Mouse (Mus musculus) midbrain, embryonic 12.5 days (tissue): ENCODE measurements at regions not wholly inside any gene's neighbourhood (a gene's known extent, or its start where the extent isn't known, plus 50 kb on each side); places are given as distances from the start of the nearest gene placed in this dataset.
"Not testable (repeated sequence)": the region's sequence is repeated elsewhere in the genome, so short reads cannot be mapped to it uniquely, and the experiment has no call there.

ENCODE experiments used
- ATAC-seq: fragments of 200-750 bp; cut with Nextera tagmentation; 2 replicates; pipeline ENCODE4 v1.8.0; 2017; ENCODE audit warnings: low read depth, moderate TSS enrichment, moderate library complexity; ENCODE audit not compliant: low FRiP score
- H3K27ac ChIP-seq: fragments of 300-500 bp; sonication (generic); replicated peaks from 2 replicates; pipeline ENCODE4 v1.5.1; 2016; ENCODE audit warnings: mild to moderate bottlenecking
- H3K27me3 ChIP-seq: fragments of 300-500 bp; sonication (generic); 2 replicates; pipeline ENCODE4 v1.6.1; 2016; ENCODE audit warnings: mild to moderate bottlenecking
- H3K36me3 ChIP-seq: fragments of 300-500 bp; sonication (generic); 2 replicates; pipeline ENCODE4 v1.6.1; 2016
- H3K4me1 ChIP-seq: fragments of 300-500 bp; sonication (generic); 2 replicates; pipeline ENCODE4 v1.6.1; 2016
- H3K4me2 ChIP-seq: fragments of 300-500 bp; sonication (generic); replicated peaks from 2 replicates; pipeline ENCODE4 v1.6.1; 2016; ENCODE audit warnings: mild to moderate bottlenecking, moderate library complexity
- H3K4me3 ChIP-seq: fragments of 300-500 bp; sonication (generic); 2 replicates; pipeline ENCODE4 v1.5.1; 2016; ENCODE audit warnings: mild to moderate bottlenecking
- H3K9ac ChIP-seq: fragments of 300-500 bp; sonication (generic); replicated peaks from 2 replicates; pipeline ENCODE4 v1.6.1; 2016; ENCODE audit warnings: mild to moderate bottlenecking, moderate library complexity
- H3K9me3 ChIP-seq: fragments of 300-500 bp; sonication (generic); 2 replicates; pipeline ENCODE4 v1.6.1; 2016; ENCODE audit warnings: mild to moderate bottlenecking
- WGBS: fragments of 180-500 bp; shearing (Covaris S2); methylation state at CpG from one replicate; pipeline ENCODE4 v1.1.7; 2016; 5-methylcytosine and 5-hydroxymethylcytosine counted together

GRCm38 (mm10) chr3:155815693-155816092 is 722.5 kb downstream of the Lrriq3 start:
- Histone ChIP-seq H3K9me3 (no peaks in the 10 kb centered on the region), H3K27ac (no peak overlapping the region), H3K4me2 (no peak overlapping the region), H3K4me1 (no peaks in the 10 kb centered on the region), H3K27me3 (no peaks in the 10 kb centered on the region), H3K36me3 (no peaks in the 10 kb centered on the region), H3K4me3 (no peak overlapping the region), H3K9ac (no peak overlapping the region)
- 73% methylated on average over 2 of the region's 2 CpGs for WGBS
- ATAC-seq = no peak

GRCm38 (mm10) chr3:155824863-155825262 is 731.6 kb downstream of the Lrriq3 start:
- Histone ChIP-seq H3K9ac (no peak overlapping the region), H3K9me3 (no peaks in the 10 kb centered on the region), H3K4me3 (no peak overlapping the region), H3K27ac (no peak overlapping the region), H3K36me3 (no peaks in the 10 kb centered on the region), H3K4me2 (no peak overlapping the region), H3K4me1 (no peaks in the 10 kb centered on the region), H3K27me3 (no peaks in the 10 kb centered on the region)
- WGBS = 92% methylated on average over 2 of the region's 2 CpGs
- peak; percentile 30; the same call in 1 of the 2 replicates for ATAC-seq

- H3K36me3 ChIP-seq = no peaks in the 10 kb centered on the region
- 0 out of 2 replicates have a peak, but pooled peaks have one; percentile 38 for ATAC-seq
These were observed 695.3 kb upstream of the Negr1 start for GRCm38 (mm10) chr3:155866286-155866685.

DNA sequence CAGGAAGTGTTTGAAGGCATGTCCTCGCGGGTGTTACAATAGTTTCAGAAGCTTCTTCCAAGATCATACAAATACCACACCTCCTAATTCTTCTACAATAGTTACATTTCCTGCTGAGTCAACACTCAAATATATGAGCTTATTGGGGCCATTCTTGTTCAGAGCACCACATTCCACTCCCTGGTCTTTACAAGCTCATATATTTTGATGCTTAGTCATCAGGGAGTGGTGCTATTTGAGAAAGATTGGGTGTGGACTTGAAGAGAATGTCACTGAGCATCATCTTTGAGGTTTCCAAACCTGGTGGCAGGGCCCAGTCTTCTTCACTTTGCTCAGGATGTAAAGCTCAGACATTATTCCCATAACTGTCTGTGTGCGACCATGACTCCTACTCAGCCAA is 685.9 kb upstream of the Negr1 start:
- no peaks in the 10 kb centered on the region for H3K4me1 ChIP-seq
- no peak overlapping the region for H3K9ac ChIP-seq
- 94% methylated on average over 3 of the region's 3 CpGs for WGBS
- H3K4me2 ChIP-seq = no peak overlapping the region
- no peaks in the 10 kb centered on the region for H3K27me3 ChIP-seq
- no peak overlapping the region for H3K4me3 ChIP-seq
- H3K27ac ChIP-seq = no peak overlapping the region
- no peaks in the 10 kb centered on the region for H3K9me3 ChIP-seq
- ATAC-seq = no peak
- H3K36me3 ChIP-seq = no peaks in the 10 kb centered on the region

More at GRCm38 (mm10) chr3:155866286-155866685, 695.3 kb upstream of the Negr1 start:
- Histone ChIP-seq H3K4me3 (no peak overlapping the region), H3K4me2 (no peak overlapping the region), H3K4me1 (no peaks in the 10 kb centered on the region), H3K27ac (no peak overlapping the region), H3K27me3 (no peaks in the 10 kb centered on the region), H3K9me3 (no peaks in the 10 kb centered on the region), H3K9ac (no peak overlapping the region)

GRCm38 (mm10) chr3:155878401-155878800 is 683.2 kb upstream of the Negr1 start:
- H3K27ac ChIP-seq = no peak overlapping the region
- H3K27me3 ChIP-seq = no peaks in the 10 kb centered on the region
- H3K9ac ChIP-seq = no peak overlapping the region
- no peaks in the 10 kb centered on the region for H3K36me3 ChIP-seq
- H3K9me3 ChIP-seq = no peaks in the 10 kb centered on the region
- no peak overlapping the region for H3K4me3 ChIP-seq
- WGBS = 79% methylated on average over 2 of the region's 2 CpGs
- no peaks in the 10 kb centered on the region for H3K4me1 ChIP-seq
- no peak overlapping the region for H3K4me2 ChIP-seq
- no peak for ATAC-seq

DNA sequence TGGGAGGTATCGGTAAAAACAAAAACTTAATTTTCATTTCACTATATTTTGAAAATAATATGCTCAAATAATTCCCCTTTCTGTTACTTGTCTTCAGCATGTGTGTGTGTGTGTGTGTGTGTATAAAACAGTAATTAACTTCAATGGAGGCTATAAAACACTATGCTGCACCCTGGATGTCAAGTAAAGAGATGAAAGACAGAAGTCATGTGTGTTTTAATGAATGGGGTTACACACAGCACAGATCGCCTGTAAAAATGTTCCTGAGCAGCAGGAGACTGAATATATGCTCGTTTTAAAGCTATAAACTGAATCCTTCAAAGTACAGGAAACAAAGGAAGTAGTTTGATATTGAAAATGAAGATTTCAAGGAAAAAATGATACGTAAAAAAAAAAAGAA is 680.9 kb upstream of the Negr1 start:
- Histone ChIP-seq H3K9ac (no peak overlapping the region), H3K4me3 (no peak overlapping the region), H3K9me3 (no peaks in the 10 kb centered on the region), H3K36me3 (no peaks in the 10 kb centered on the region), H3K27ac (no peak overlapping the region), H3K27me3 (no peaks in the 10 kb centered on the region), H3K4me1 (no peaks in the 10 kb centered on the region), H3K4me2 (no peak overlapping the region)
- 81% methylated on average over 4 of the region's 4 CpGs for WGBS
- ATAC-seq = no peak

DNA sequence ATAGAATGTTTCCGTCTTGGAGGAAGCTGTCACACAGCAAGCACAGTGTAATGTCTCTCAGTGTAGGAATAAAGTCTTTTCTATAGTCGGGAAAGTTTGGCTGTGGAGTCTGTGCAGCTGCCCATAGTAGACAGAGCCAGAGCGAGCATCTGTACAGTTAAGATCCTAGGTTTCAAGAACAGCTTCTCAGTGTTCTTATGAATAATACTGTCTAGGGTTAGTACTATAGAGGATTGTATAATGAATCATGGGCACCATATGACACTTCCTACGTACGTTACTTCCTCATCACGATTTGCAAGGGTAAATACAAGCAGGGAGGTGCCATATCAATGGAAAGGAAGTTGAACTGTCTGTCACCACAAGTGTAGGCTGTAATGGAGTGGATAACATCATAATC is 645.6 kb upstream of the Negr1 start:
- 91% methylated on average over 6 of the region's 6 CpGs for WGBS
- Histone ChIP-seq H3K27ac (no peak overlapping the region), H3K36me3 (no peaks in the 10 kb centered on the region), H3K9me3 (no peaks in the 10 kb centered on the region), H3K4me2 (no peak overlapping the region), H3K9ac (no peak overlapping the region), H3K27me3 (no peaks in the 10 kb centered on the region), H3K4me3 (no peak overlapping the region), H3K4me1 (no peaks in the 10 kb centered on the region)
- ATAC-seq = no peak

DNA sequence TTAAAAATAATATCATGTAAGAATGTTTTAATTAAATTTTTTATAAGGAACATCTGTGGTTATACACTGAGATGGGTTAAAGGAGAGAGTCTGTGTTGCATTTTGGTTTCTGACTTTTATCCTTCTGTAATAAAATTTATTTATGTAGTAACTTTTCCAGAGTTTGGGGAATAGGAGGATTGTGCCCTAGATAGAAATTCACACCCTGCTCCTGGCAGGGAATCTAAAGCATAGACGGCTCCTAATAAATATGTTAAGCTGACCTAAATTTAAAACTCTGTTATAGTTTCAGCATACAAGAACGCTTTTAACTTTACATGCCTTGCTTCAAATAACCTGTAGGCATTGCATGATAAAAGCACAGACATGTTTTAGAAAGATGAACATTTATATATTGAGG is 618.7 kb upstream of the Negr1 start:
- Histone ChIP-seq H3K4me3 (no peak overlapping the region), H3K9ac (no peak overlapping the region), H3K9me3 (no peaks in the 10 kb centered on the region), H3K4me1 (no peaks in the 10 kb centered on the region), H3K27me3 (no peaks in the 10 kb centered on the region), H3K27ac (no peak overlapping the region), H3K36me3 (no peaks in the 10 kb centered on the region), H3K4me2 (no peak overlapping the region)
- WGBS = 90% methylated on average over 2 of the region's 2 CpGs
- no peak for ATAC-seq

DNA sequence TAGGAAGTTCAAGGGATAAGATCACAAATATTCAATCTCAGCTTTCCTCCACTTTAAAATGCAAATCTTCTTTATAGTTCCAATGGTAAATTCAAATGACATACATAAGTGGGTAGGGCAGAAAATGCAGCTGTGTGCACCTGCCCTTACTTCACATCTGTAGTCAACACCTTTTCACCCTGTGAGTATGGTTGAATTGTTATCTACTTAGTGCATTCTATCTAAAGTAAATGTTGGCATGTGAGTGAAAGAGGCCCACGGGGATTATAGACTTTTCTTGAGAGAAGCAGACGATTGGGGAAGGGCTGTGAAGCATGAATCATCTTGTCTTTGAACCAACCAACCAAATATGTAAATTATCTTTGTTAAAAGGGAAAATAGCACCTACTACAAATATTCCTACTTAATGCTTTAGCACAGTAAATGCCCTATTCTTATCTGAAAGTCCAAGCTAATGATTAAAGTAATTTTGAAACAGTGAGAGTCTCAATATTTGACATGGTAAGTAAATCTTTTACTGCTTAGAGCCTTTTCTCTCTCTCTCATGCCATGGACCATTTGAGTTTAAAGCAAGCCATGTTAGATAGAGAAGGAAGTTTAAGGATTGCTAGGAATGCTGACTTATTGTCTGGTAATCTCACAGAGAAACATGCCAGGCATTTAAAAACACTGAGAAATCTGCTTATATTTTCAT is 617.4 kb upstream of the Negr1 start:
- no peak for ATAC-seq
- Histone ChIP-seq H3K36me3 (no peaks in the 10 kb centered on the region), H3K4me2 (no peak overlapping the region), H3K4me1 (no peaks in the 10 kb centered on the region), H3K9ac (no peak overlapping the region), H3K4me3 (no peak overlapping the region), H3K27ac (no peak overlapping the region), H3K27me3 (no peaks in the 10 kb centered on the region), H3K9me3 (no peaks in the 10 kb centered on the region)
- 22% methylated on average over 2 of the region's 2 CpGs for WGBS

DNA sequence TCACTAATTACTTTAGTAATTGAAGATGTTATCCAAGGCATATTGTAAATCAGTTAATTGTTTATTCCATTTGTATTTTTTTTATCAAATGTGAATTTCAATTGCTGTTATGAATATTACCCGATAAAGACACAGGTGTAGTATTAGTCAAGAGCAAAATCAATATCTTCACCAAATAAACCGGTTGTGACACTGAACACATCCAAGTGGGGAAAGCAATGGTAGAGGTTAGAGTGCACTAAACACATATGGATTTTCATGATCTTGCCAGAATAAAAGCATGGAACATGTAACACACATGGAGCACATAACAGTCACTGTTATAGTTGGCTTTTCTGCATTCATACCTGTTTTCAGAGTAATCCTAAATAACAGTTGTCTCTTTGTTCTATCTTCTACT is 616.4 kb upstream of the Negr1 start:
- no peak overlapping the region for H3K27ac ChIP-seq
- no peak overlapping the region for H3K4me2 ChIP-seq
- ATAC-seq = no peak
- no peaks in the 10 kb centered on the region for H3K27me3 ChIP-seq
- H3K9ac ChIP-seq = no peak overlapping the region
- H3K4me3 ChIP-seq = no peak overlapping the region
- no peaks in the 10 kb centered on the region for H3K4me1 ChIP-seq
- WGBS = 92% methylated on average over 2 of the region's 2 CpGs
- H3K36me3 ChIP-seq = no peaks in the 10 kb centered on the region
- H3K9me3 ChIP-seq = no peaks in the 10 kb centered on the region

- H3K4me2 ChIP-seq, ATAC-seq, H3K4me1 ChIP-seq, H3K9me3 ChIP-seq, H3K27me3 ChIP-seq, H3K36me3 ChIP-seq, H3K4me3 ChIP-seq, H3K9ac ChIP-seq, H3K27ac ChIP-seq: not testable (repeated sequence)
- 46% methylated on average over 2 of the region's 2 CpGs for WGBS
These were observed 599.1 kb upstream of the Negr1 start for GRCm38 (mm10) chr3:155962496-155962895.

DNA sequence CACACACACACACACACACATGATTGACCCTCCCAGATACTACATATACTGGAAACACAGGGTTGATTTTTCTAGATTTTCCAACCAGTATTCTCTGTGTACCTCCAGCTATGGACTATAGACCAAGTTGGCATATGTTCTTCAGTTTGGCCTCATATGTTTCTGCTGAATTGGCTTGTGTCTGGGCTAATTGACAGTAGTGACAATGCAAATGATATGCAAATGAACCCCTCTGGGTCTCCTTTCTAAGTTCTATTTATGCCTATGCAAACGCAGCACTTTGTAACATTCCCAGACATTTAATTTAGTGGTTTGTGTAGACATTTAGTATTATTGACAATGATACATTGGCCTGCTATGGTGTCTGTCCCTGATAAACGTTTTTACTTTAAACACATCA is 582.0 kb upstream of the Negr1 start:
- H3K4me3 ChIP-seq = no peak overlapping the region
- H3K27me3 ChIP-seq = no peaks in the 10 kb centered on the region
- H3K36me3 ChIP-seq = no peaks in the 10 kb centered on the region
- no peak overlapping the region for H3K9ac ChIP-seq
- no peak overlapping the region for H3K27ac ChIP-seq
- H3K4me2 ChIP-seq = no peak overlapping the region
- H3K4me1 ChIP-seq = no peaks in the 10 kb centered on the region
- H3K9me3 ChIP-seq = no peaks in the 10 kb centered on the region
- ATAC-seq = peak; percentile 34; the same call in 1 of the 2 replicates
- WGBS = 71% methylated on average over 2 of the region's 2 CpGs

DNA sequence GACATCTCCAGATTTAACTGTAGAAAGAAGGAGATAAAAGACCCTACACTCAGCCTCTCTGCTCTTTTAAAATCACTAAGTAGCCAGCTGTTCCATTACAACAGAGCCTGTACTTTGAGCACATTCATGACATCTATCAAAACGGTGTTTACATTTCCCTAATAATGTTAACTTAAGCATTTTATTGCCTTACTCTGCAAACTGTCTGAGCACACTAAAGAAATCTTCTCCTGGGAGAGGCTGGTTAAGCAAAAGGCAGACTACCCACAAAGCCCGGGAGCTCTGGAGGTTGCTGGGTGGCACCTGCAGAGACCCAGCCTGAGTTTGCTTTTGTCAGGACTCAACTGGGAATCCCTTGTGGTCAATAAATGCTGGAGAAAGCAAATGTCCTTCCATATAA is 567.5 kb upstream of the Negr1 start:
- H3K9me3 ChIP-seq = no peaks in the 10 kb centered on the region
- no peaks in the 10 kb centered on the region for H3K36me3 ChIP-seq
- no peaks in the 10 kb centered on the region for H3K27me3 ChIP-seq
- H3K9ac ChIP-seq = no peak overlapping the region
- H3K4me1 ChIP-seq = no peaks in the 10 kb centered on the region
- WGBS = 60% methylated on average over 2 of the region's 2 CpGs
- ATAC-seq = no peak
- no peak overlapping the region for H3K4me3 ChIP-seq
- no peak overlapping the region for H3K4me2 ChIP-seq
- H3K27ac ChIP-seq = no peak overlapping the region
